Mouse (Mus musculus): ENCODE measurements at regions not wholly inside any gene's neighbourhood (a gene's known extent, or its start where the extent isn't known, plus 50 kb on each side); places are given as distances from the start of the nearest gene placed in this dataset.

GRCm38 (mm10) chr16:78013049-78013819 is 288.1 kb upstream of the Cxadr start:
- no peak for DNase-seq (ENCODE audit: low spot score)

GRCm38 (mm10) chr16:78004016-78004415 is 297.3 kb upstream of the Cxadr start:
- no peak for DNase-seq (ENCODE audit: low spot score)

GRCm38 (mm10) chr16:77992986-77993385 is 308.3 kb upstream of the Cxadr start:
- no peak for DNase-seq (ENCODE audit: low spot score)

GRCm38 (mm10) chr16:77989791-77990325 is 311.4 kb upstream of the Cxadr start:
- no peak for DNase-seq (ENCODE audit: low spot score)

- DNase-seq (ENCODE audit: low spot score): no peak
Measured at GRCm38 (mm10) chr16:77989139-77989538, 312.1 kb upstream of the Cxadr start.

GRCm38 (mm10) chr16:77986884-77987529 is 314.3 kb upstream of the Cxadr start:
- no peak for DNase-seq (ENCODE audit: low spot score)

GRCm38 (mm10) chr16:77948785-77949184 is 346.9 kb upstream of the Gm11146 start:
- no peak for DNase-seq (ENCODE audit: low spot score)

GRCm38 (mm10) chr16:77945442-77945841 is 343.5 kb upstream of the Gm11146 start:
- DNase-seq (ENCODE audit: low spot score): no peak

- no peak for DNase-seq (ENCODE audit: low spot score)
Measured at GRCm38 (mm10) chr16:77931025-77931723, 329.3 kb upstream of the Gm11146 start.

- DNase-seq (ENCODE audit: low spot score): no peak
Measured at GRCm38 (mm10) chr16:77914160-77915070, 312.5 kb upstream of the Gm11146 start.

- DNase-seq (ENCODE audit: low spot score): no peak
Measured at GRCm38 (mm10) chr16:77894247-77894646, 292.4 kb upstream of the Gm11146 start.

- no peak for DNase-seq (ENCODE audit: low spot score)
Measured at GRCm38 (mm10) chr16:77893690-77894089, 291.8 kb upstream of the Gm11146 start.

GRCm38 (mm10) chr16:77892731-77893130 is 290.8 kb upstream of the Gm11146 start:
- DNase-seq (ENCODE audit: low spot score): no peak

GRCm38 (mm10) chr16:77889348-77889747 is 287.5 kb upstream of the Gm11146 start:
- no peak for DNase-seq (ENCODE audit: low spot score)

GRCm38 (mm10) chr16:77885060-77885679 is 283.3 kb upstream of the Gm11146 start:
- no peak for DNase-seq (ENCODE audit: low spot score)

GRCm38 (mm10) chr16:77884495-77884894 is 282.6 kb upstream of the Gm11146 start:
- no peak for DNase-seq (ENCODE audit: low spot score)

- no peak for DNase-seq (ENCODE audit: low spot score)
Measured at GRCm38 (mm10) chr16:77877006-77877405, 275.1 kb upstream of the Gm11146 start.

- DNase-seq (ENCODE audit: low spot score): no peak
Measured at GRCm38 (mm10) chr16:77863246-77863645, 261.4 kb upstream of the Gm11146 start.

- DNase-seq (ENCODE audit: low spot score): no peak
Measured at GRCm38 (mm10) chr16:77852066-77852781, 250.3 kb upstream of the Gm11146 start.
